Mouse (Mus musculus): Measurements from ENCODE around the gene Rnf133. TPM values are rescaled to one million over a fixed set of nuclear protein-coding genes. Genes with fewer than 3 reads are reported as not detected.

Gene Rnf133
- polyA plus RNA-seq (2014; fragmentation: Nextera tagmentation; extraction: Ambion mirVana): not detected in 2 replicates

- ATAC-seq (ENCODE audit: low FRiP score): no peak
- 95% methylated on average over 2 of the region's 2 CpGs for WGBS
Measured at GRCm38 (mm10) chr6:23650205-23650604, at the start of gene Rnf133. Gene Rnf133 (minus strand): TSS chr6:23650305.

GRCm38 (mm10) chr6:23678172-23678571 lies 28.1 kb upstream of the Rnf133 start:
- Histone ChIP-seq H3K27me3 (ENCODE audit: control insufficient read depth, insufficient read depth, low read length) (no peaks in the 10 kb centered on the region), H3K27ac (ENCODE audit: low read depth, low read length) (no peak overlapping the region), H3K4me3 (ENCODE audit: low read depth, low read length) (no peak overlapping the region), H3K4me2 (replicated peaks; ENCODE audit: low read depth, low read length) (no peak overlapping the region), H3K9me3 (ENCODE audit: control insufficient read depth, low read length) (no peaks in the 10 kb centered on the region), H3K4me1 (replicated peaks; ENCODE audit: control insufficient read depth, insufficient read depth, low read length) (no peaks in the 10 kb centered on the region), H3K9ac (ENCODE audit: low read depth, low read length) (no peak overlapping the region), H3K36me3 (ENCODE audit: control insufficient read depth, insufficient read depth, low read length) (no peaks in the 10 kb centered on the region)
- DNase-seq (ENCODE audit: low spot score) (no peak), ATAC-seq (ENCODE audit: low FRiP score) (no peak)
- 70% methylated on average over 1 of the region's 1 CpGs for WGBS

More at GRCm38 (mm10) chr6:23650205-23650604, at the start of gene Rnf133:
- no peak within 1 kb of the TSS for H3K27ac ChIP-seq (ENCODE audit: low read depth, low read length)
- no peak for DNase-seq (ENCODE audit: low spot score)
- H3K36me3 ChIP-seq (ENCODE audit: control insufficient read depth, insufficient read depth, low read length): no peaks in the 10 kb centered on the region
- no peak within 1 kb of the TSS for H3K4me2 ChIP-seq (replicated peaks; ENCODE audit: low read depth, low read length)
- no peaks in the 10 kb centered on the region for H3K4me1 ChIP-seq (replicated peaks; ENCODE audit: control insufficient read depth, insufficient read depth, low read length)
- H3K9ac ChIP-seq (ENCODE audit: low read depth, low read length): no peak within 1 kb of the TSS
- no peaks in the 10 kb centered on the region for H3K27me3 ChIP-seq (ENCODE audit: control insufficient read depth, insufficient read depth, low read length)
- H3K4me3 ChIP-seq (ENCODE audit: low read depth, low read length): no peak within 1 kb of the TSS
- no peaks in the 10 kb centered on the region for H3K9me3 ChIP-seq (ENCODE audit: control insufficient read depth, low read length)

GRCm38 (mm10) chr6:23655036-23655435 lies 4.9 kb upstream of the Rnf133 start, which contains the start of gene Rnf148:
Gene Rnf148 (minus strand): TSS chr6:23655136.
- no peak for ATAC-seq (ENCODE audit: low FRiP score)
- Histone ChIP-seq H3K36me3 (ENCODE audit: control insufficient read depth, insufficient read depth, low read length) (no peaks in the 10 kb centered on the region), H3K9ac (ENCODE audit: low read depth, low read length) (no peak within 1 kb of the TSS), H3K27ac (ENCODE audit: low read depth, low read length) (no peak within 1 kb of the TSS), H3K27me3 (ENCODE audit: control insufficient read depth, insufficient read depth, low read length) (no peaks in the 10 kb centered on the region), H3K9me3 (ENCODE audit: control insufficient read depth, low read length) (no peaks in the 10 kb centered on the region), H3K4me3 (ENCODE audit: low read depth, low read length) (no peak within 1 kb of the TSS), H3K4me1 (replicated peaks; ENCODE audit: control insufficient read depth, insufficient read depth, low read length) (no peaks in the 10 kb centered on the region), H3K4me2 (replicated peaks; ENCODE audit: low read depth, low read length) (no peak within 1 kb of the TSS)
- 96% methylated on average over 2 of the region's 2 CpGs for WGBS
- DNase-seq (ENCODE audit: low spot score): no peak

GRCm38 (mm10) chr6:23648732-23649131 lies 1.4 kb downstream of the Rnf133 start:
- H3K4me2 ChIP-seq (replicated peaks; ENCODE audit: low read depth, low read length): no peak overlapping the region
- H3K36me3 ChIP-seq (ENCODE audit: control insufficient read depth, insufficient read depth, low read length): no peaks in the 10 kb centered on the region
- DNase-seq (ENCODE audit: low spot score) (no peak), ATAC-seq (ENCODE audit: low FRiP score) (no peak)
- no peaks in the 10 kb centered on the region for H3K4me1 ChIP-seq (replicated peaks; ENCODE audit: control insufficient read depth, insufficient read depth, low read length)
- WGBS: 83% methylated on average over 8 of the region's 8 CpGs
- H3K9me3 ChIP-seq (ENCODE audit: control insufficient read depth, low read length): no peaks in the 10 kb centered on the region
- no peak overlapping the region for H3K27ac ChIP-seq (ENCODE audit: low read depth, low read length)
- H3K9ac ChIP-seq (ENCODE audit: low read depth, low read length): no peak overlapping the region
- H3K27me3 ChIP-seq (ENCODE audit: control insufficient read depth, insufficient read depth, low read length): no peaks in the 10 kb centered on the region
- no peak overlapping the region for H3K4me3 ChIP-seq (ENCODE audit: low read depth, low read length)

- WGBS: 86% methylated on average over 7 of the region's 7 CpGs
- no peaks in the 10 kb centered on the region for H3K36me3 ChIP-seq (ENCODE audit: control insufficient read depth, insufficient read depth, low read length)
Measured at GRCm38 (mm10) chr6:23647627-23648247, 2.4 kb downstream of the Rnf133 start.

GRCm38 (mm10) chr6:23637081-23637480 lies 13.0 kb downstream of the Rnf133 start:
- H3K36me3 ChIP-seq (ENCODE audit: control insufficient read depth, insufficient read depth, low read length): no peaks in the 10 kb centered on the region
- no peak overlapping the region for H3K4me2 ChIP-seq (replicated peaks; ENCODE audit: low read depth, low read length)
- no peaks in the 10 kb centered on the region for H3K4me1 ChIP-seq (replicated peaks; ENCODE audit: control insufficient read depth, insufficient read depth, low read length)
- H3K4me3 ChIP-seq (ENCODE audit: low read depth, low read length): no peak overlapping the region
- no peaks in the 10 kb centered on the region for H3K9me3 ChIP-seq (ENCODE audit: control insufficient read depth, low read length)
- WGBS: 85% methylated on average over 3 of the region's 3 CpGs
- no peak overlapping the region for H3K9ac ChIP-seq (ENCODE audit: low read depth, low read length)
- H3K27ac ChIP-seq (ENCODE audit: low read depth, low read length): no peak overlapping the region
- no peak for DNase-seq (ENCODE audit: low spot score)
- H3K27me3 ChIP-seq (ENCODE audit: control insufficient read depth, insufficient read depth, low read length): no peaks in the 10 kb centered on the region
- ATAC-seq (ENCODE audit: low FRiP score): no peak

More at GRCm38 (mm10) chr6:23647627-23648247, 2.4 kb downstream of the Rnf133 start:
- no peak overlapping the region for H3K27ac ChIP-seq (ENCODE audit: low read depth, low read length)
- no peak overlapping the region for H3K4me3 ChIP-seq (ENCODE audit: low read depth, low read length)
- no peaks in the 10 kb centered on the region for H3K4me1 ChIP-seq (replicated peaks; ENCODE audit: control insufficient read depth, insufficient read depth, low read length)
- no peaks in the 10 kb centered on the region for H3K27me3 ChIP-seq (ENCODE audit: control insufficient read depth, insufficient read depth, low read length)
- H3K4me2 ChIP-seq (replicated peaks; ENCODE audit: low read depth, low read length): no peak overlapping the region
- ATAC-seq (ENCODE audit: low FRiP score): no peak
- H3K9ac ChIP-seq (ENCODE audit: low read depth, low read length): no peak overlapping the region
- no peaks in the 10 kb centered on the region for H3K9me3 ChIP-seq (ENCODE audit: control insufficient read depth, low read length)
- DNase-seq (ENCODE audit: low spot score): no peak

GRCm38 (mm10) chr6:23635208-23635607 lies 14.9 kb downstream of the Rnf133 start:
- no peaks in the 10 kb centered on the region for H3K36me3 ChIP-seq (ENCODE audit: control insufficient read depth, insufficient read depth, low read length)
- no peaks in the 10 kb centered on the region for H3K4me1 ChIP-seq (replicated peaks; ENCODE audit: control insufficient read depth, insufficient read depth, low read length)
- H3K4me2 ChIP-seq (replicated peaks; ENCODE audit: low read depth, low read length): no peak overlapping the region
- WGBS: 93% methylated on average over 3 of the region's 3 CpGs
- H3K9ac ChIP-seq (ENCODE audit: low read depth, low read length): no peak overlapping the region
- H3K27me3 ChIP-seq (ENCODE audit: control insufficient read depth, insufficient read depth, low read length): no peaks in the 10 kb centered on the region
- H3K9me3 ChIP-seq (ENCODE audit: control insufficient read depth, low read length): no peaks in the 10 kb centered on the region
- DNase-seq (ENCODE audit: low spot score) (no peak), ATAC-seq (ENCODE audit: low FRiP score) (no peak)
- H3K27ac ChIP-seq (ENCODE audit: low read depth, low read length): no peak overlapping the region
- H3K4me3 ChIP-seq (ENCODE audit: low read depth, low read length): no peak overlapping the region

- Histone ChIP-seq H3K4me3 (ENCODE audit: low read depth, low read length) (no peak overlapping the region), H3K27me3 (ENCODE audit: control insufficient read depth, insufficient read depth, low read length) (no peaks in the 10 kb centered on the region), H3K4me1 (replicated peaks; ENCODE audit: control insufficient read depth, insufficient read depth, low read length) (no peaks in the 10 kb centered on the region), H3K9ac (ENCODE audit: low read depth, low read length) (no peak overlapping the region), H3K36me3 (ENCODE audit: control insufficient read depth, insufficient read depth, low read length) (no peaks in the 10 kb centered on the region), H3K9me3 (ENCODE audit: control insufficient read depth, low read length) (no peaks in the 10 kb centered on the region), H3K4me2 (replicated peaks; ENCODE audit: low read depth, low read length) (no peak overlapping the region), H3K27ac (ENCODE audit: low read depth, low read length) (no peak overlapping the region)
- WGBS: 66% methylated on average over 9 of the region's 9 CpGs
- ATAC-seq (ENCODE audit: low FRiP score): no peak
- DNase-seq (ENCODE audit: low spot score): no peak
Measured at GRCm38 (mm10) chr6:23634016-23634415, 16.1 kb downstream of the Rnf133 start.

- no peaks in the 10 kb centered on the region for H3K4me1 ChIP-seq (replicated peaks; ENCODE audit: control insufficient read depth, insufficient read depth, low read length)
- no peak overlapping the region for H3K4me3 ChIP-seq (ENCODE audit: low read depth, low read length)
- no peaks in the 10 kb centered on the region for H3K36me3 ChIP-seq (ENCODE audit: control insufficient read depth, insufficient read depth, low read length)
- ATAC-seq (ENCODE audit: low FRiP score) (no peak), DNase-seq (ENCODE audit: low spot score) (no peak)
- H3K27ac ChIP-seq (ENCODE audit: low read depth, low read length): no peak overlapping the region
- no peaks in the 10 kb centered on the region for H3K9me3 ChIP-seq (ENCODE audit: control insufficient read depth, low read length)
- no peak overlapping the region for H3K4me2 ChIP-seq (replicated peaks; ENCODE audit: low read depth, low read length)
- H3K27me3 ChIP-seq (ENCODE audit: control insufficient read depth, insufficient read depth, low read length): no peaks in the 10 kb centered on the region
- WGBS: 16% methylated on average over 4 of the region's 4 CpGs
- no peak overlapping the region for H3K9ac ChIP-seq (ENCODE audit: low read depth, low read length)
Measured at GRCm38 (mm10) chr6:23630465-23630864, 19.6 kb downstream of the Rnf133 start.

Data from hindbrain, embryonic 11.5 days (tissue).